Mouse (Mus musculus) CD4-positive, CD25-positive, alpha-beta regulatory T cell, adult 2 months (primary cell): ENCODE results near the gene Acer1.
A peak's percentile ranks its signal among the peaks of the same experiment; 100 is the strongest.

Source experiments
- DNase-seq: peaks from one replicate; pipeline ENCODE4 v3.0.0-alpha.2; 2012; ENCODE audit warnings: low read depth, low spot score

The Acer1 gene

GRCm38 (mm10) chr17:56989467-56990114, 7.7 kb upstream of the Acer1 start:
- DNase-seq, result peak; percentile 43

DNA sequence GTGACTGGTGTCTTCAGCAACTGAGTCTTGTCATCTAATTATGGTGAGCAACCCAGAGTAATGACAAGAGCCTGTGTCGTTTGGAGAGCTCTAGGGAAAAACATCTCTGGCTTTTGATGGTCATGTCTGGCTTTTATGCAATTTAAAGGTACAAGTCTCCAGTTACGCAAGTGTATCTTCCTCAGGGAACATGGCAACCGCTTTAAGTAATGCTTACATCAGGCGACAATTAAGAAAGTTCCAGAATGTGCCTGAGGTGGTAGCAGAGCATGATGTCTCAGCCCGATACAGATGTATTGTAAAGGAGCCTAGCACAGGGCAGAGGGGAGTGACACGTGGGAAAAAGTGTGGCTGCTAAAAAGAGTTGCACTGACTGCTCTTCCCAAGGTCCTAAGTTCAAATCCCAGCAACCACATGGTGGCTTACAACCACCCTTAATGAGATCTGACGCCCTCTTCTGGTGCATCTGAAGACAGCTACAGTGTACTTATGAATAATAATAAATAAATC, 7.0 kb upstream of the Acer1 start:
- no peak for DNase-seq

DNA sequence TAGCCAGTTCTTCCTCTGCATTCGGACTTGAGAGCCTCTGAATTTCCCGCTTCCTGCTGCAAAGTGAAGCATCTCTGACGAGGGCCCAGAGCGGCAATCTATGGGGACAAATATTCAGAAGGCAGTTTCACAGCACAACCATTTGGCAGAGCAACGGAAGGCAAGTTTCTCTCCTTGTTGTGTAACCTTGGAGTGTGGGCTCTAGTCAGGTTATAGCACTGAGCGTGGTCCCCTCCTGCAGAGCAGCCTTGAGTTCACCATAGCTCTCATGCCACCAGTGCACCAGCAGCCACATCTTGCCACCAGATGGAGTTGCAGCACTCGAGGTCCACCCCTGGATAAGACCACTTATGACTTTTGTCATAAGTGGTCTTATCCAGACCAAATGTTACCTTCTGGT, 6.5 kb upstream of the Acer1 start:
- no peak for DNase-seq

GRCm38 (mm10) chr17:56986105-56986805, 4.3 kb upstream of the Acer1 start:
- no peak for DNase-seq

GRCm38 (mm10) chr17:56985656-56986055, 3.7 kb upstream of the Acer1 start:
- no peak for DNase-seq

DNA sequence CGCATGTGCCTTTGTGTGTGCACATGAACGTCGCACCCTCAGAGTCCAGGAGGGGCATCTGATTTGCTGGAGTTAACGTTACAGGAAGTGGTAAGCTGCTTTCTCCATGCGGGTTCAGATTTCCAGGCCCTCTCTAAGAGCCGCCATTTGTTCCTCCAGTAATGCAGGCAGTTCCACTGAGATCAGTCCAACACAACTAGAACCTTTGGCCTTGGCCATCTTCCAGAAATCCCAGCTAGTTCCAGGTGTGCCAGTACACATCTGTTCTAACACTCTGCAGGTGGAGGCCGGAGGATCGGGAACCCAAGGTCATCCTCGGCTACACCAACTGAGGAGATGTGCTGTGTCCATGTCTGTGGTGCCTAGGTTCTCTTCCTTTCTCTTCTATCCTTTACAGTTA, 3.0 kb upstream of the Acer1 start:
- DNase-seq, result no peak

- DNase-seq, result no peak
These were observed 877 bp downstream of the Acer1 start for GRCm38 (mm10) chr17:56981049-56981448.

DNA sequence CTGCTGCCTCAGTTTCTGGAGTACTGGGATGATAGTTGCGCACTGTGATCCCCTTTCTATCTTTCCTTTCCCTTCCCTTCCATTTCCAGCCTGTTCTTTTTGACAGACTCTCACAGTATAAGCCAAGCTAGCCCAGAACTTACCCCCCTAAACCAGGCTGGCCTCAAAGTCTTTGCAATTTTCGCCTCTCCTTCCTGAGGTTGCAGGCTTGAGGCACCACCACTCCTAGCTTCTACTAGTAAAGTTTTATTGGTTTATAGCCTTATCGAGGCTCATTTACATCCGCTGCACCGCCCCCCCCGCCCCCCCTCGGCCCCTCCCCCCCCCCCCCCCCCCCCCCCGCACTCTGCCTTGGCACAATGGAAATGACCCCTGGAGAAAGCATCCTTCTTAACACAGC, 2.4 kb downstream of the Acer1 start:
- DNase-seq, result no peak

GRCm38 (mm10) chr17:56976531-56977390, 5.2 kb downstream of the Acer1 start:
- DNase-seq, result no peak

DNA sequence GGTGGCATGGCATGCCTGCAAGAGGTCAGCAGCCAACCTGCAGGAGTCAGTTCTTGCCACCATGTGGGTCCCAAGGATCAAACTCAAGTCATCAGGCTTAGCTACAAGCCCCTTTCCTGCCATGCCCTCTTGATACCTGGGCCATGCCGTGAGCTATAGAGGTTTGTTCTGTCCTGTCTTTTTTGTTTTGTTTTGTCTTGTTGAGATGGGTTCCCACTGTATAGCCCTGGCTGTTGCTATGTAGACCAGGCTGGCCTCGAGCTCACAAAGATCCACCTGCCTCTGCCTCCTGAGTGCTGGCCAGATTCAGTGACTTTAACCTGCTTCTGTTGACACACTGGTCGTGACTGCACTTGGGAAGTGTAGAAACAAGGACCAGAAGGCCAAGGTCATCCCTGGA, 6.5 kb downstream of the Acer1 start:
- no peak for DNase-seq

GRCm38 (mm10) chr17:56974708-56975240, 7.2 kb downstream of the Acer1 start:
- no peak for DNase-seq

- DNase-seq, result no peak
These were observed 7.8 kb downstream of the Acer1 start for GRCm38 (mm10) chr17:56973956-56974707.

DNA sequence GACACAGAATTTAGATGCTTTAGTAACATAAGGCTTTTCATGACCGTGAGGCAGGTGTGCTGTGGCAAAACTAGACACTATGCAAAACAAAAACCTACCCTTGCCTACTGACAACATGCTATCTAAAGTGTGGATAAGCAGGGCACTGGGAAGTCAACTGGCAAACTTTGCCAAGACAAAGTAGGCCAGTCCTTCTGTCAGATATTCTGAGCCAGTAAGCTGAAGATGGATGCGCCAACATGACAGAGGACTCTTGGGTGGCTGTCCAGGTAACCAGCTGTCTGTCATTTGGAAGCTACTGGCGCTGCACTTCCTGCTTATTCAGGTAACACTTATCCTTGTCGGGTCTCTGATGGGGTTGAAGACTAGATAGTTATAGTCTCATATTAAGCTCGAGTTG, 11.8 kb downstream of the Acer1 start:
- no peak for DNase-seq

GRCm38 (mm10) chr17:56969321-56969720, 12.6 kb downstream of the Acer1 start:
- DNase-seq, result no peak

GRCm38 (mm10) chr17:56963646-56964045, 18.3 kb downstream of the Acer1 start:
- DNase-seq, result no peak

DNA sequence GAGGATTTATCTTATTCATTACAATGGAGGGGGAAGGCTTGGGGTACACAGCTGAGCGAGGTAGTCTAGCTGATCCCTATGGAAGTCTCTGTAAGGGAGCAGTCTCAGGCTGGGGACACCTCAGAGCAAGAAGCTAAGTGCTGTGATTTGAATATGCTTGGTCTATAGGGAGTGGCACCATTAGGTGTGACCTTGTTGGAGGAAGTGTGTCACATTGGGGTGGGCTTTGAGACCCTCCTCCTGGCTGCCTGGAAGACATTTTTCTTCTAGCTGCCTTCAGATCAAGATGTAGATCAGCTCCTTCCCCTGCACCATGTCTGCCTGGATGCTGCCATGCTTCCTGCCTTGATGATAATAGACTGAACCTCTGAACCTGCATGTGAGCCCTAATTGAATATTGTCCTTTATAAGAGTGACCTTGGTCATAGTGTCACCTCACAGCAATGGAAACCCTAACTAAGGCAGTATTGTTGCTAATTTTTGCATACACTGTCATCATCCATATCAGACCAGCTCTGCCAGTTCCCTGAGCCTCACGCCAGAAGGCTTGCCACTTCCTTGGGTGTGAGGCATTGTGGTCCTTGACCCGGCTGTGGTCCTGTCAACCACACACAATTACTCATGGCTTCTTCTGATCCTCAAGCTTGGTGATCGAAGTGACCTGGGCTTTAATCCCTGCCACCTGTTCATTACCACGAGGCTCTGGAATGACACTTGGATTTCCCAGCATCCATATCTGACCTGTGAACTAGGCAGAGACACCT, 19.1 kb downstream of the Acer1 start:
- DNase-seq, result no peak

DNA sequence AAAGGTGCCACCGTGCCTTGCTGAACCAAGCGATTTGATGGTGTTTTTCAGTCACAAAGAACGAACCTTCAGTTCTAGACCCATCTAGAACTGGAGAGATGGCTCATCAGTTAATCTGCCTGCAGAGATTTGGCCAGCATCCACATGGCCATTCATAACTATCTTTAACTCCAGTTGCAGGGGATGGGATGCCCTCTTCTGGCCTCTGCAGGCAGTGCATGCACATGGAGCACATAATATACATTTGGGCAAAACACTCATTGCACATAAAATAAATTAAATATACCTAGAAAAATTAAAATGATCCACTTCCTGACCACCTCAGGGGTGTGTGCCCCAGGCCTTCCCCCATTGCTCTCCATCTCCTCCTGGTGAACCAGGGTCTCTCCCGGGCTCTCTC, 20.0 kb downstream of the Acer1 start:
- no peak for DNase-seq

DNA sequence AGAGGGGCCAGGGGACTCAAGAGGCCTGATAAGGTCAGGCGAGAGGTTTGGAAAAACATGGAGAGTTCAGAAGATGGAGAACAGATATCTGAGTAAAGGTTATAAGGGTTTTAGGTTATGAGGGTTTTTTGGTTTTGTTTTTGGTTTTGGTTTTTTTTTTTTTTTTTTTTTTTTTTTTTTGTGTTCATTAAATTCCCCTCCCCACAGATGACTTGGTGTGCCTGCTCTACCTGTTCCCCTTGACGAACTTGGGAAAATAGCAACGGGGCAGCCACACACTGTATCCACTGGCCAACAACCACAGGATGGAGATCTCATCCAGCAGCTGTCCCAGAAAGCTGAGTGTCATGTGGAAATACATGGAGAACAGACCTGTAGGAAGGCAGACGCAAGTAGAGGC, 23.3 kb downstream of the Acer1 start:
- DNase-seq, result no peak

DNA sequence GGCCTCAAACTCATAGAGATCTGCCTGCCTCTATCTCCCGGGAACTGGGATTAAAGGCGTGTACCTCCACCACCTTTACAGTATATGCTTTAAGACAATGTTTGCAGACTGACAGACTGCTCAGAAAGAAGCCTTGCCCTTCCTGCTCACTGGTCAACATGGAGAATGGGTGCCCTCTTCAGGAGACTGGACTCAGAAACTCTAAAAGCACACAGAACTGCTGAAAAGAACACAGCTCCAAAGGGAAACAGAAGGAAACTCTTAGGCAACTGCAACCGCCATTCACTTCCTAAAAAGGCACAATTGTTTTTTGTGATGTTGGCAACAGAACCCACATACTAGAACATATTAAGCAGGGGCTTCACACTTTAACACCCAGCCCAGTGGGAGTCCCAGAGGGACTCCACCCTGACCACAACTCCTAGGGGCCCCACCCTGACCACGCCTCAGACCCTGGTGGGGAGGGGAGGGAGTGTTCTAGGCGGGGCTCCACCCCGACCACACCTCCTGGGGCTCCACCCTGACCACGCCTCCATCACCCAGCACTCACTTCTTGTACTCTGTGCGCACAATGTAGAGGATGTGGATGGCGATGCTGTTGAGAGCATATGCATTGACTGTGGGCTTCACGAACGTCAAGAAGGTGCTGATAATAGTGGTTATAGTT, 24.0 kb downstream of the Acer1 start:
- peak; percentile 46 for DNase-seq

DNA sequence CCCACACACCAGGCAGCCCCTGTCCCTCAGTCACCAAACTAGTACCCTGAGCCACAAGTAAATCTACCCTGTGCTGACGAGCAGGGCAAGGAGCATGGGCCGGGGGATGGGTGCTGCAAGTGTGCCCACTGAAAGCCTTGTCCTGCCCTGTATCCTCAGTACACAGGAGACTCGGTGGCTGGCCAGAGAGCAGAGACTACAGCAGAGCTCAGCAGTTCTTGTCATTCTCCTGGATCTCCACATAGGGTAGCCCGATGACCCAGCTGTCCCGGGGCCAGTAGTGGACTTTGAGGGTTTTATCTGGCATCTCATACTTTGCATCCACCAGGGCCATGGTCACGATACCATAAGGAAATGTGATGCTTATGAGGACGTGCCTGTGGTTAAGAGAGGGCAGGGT, 27.1 kb downstream of the Acer1 start:
- no peak for DNase-seq
